Mouse (Mus musculus) bone marrow, adult 2 months (tissue): ENCODE results near the gene Sdsl. TPM values are rescaled to one million over a fixed set of nuclear protein-coding genes. Genes with fewer than 3 reads are reported as not detected.
"Not testable (repeated sequence)": the region's sequence is repeated elsewhere in the genome, so short reads cannot be mapped to it uniquely, and the experiment has no call there.

Experiments
- H3K27ac ChIP-seq: fragments of 200-500 bp; 2 replicates; pipeline ENCODE4 v1.5.1; 2012; ENCODE audit warnings: low read depth, mild to moderate bottlenecking, control low read depth, inconsistent platforms, low read length; ENCODE audit not compliant: control insufficient read depth, poor library complexity, insufficient read depth
- H3K4me1 ChIP-seq: fragments of 200-500 bp; 2 replicates; pipeline ENCODE4 v1.6.1; 2011; ENCODE audit warnings: low read length; ENCODE audit not compliant: control insufficient read depth, insufficient read depth
- H3K4me3 ChIP-seq: fragments of 200-500 bp; replicated peaks from 2 replicates; pipeline ENCODE3; 2011; ENCODE audit warnings: mild to moderate bottlenecking, low read depth, low read length, control low read depth; ENCODE audit not compliant: control insufficient read depth
- CTCF ChIP-seq: fragments of 200-500 bp; IDR thresholded peaks from 2 replicates; pipeline ENCODE4 v1.5.1; 2011; ENCODE audit warnings: low read length, control low read depth; ENCODE audit not compliant: control insufficient read depth, insufficient read depth
- POLR2A ChIP-seq: fragments of 200-500 bp; IDR thresholded peaks from 2 replicates; pipeline ENCODE4 v1.6.1; 2011; ENCODE audit warnings: low read depth, mild to moderate bottlenecking, control low read depth, low read length, borderline replicate concordance; ENCODE audit not compliant: control insufficient read depth
- WGBS: fragments of 180-500 bp; shearing (Covaris S2); methylation state at CpG from one replicate; pipeline ENCODE4 v1.1.7; 2018; 5-methylcytosine and 5-hydroxymethylcytosine counted together
- polyA plus RNA-seq: library from polyadenylated mRNA; stranded (reverse); fragments of >200 nt; gene quantifications from 2 replicates; pipeline ENCODE4 v1.2.4, GENCODE M21; 2011; ENCODE audit warnings: low replicate concordance; ENCODE audit not compliant: missing spikeins, insufficient read depth, insufficient read length

Gene Sdsl
- polyA plus RNA-seq, 1 experiment: 11.6 TPM

GRCm38 (mm10) chr5:120502147-120502621 lies 29.6 kb upstream of the Sdsl start:
- Histone ChIP-seq H3K27ac (no peak overlapping the region), H3K4me1 (peaks cover 3% of the 10 kb centered on the region), H3K4me3 (no peak overlapping the region)
- TF ChIP-seq POLR2A (no peak), CTCF (no peak)
- WGBS: 73% methylated on average over 9 of the region's 9 CpGs

- not testable (repeated sequence) for H3K4me3 ChIP-seq, H3K27ac ChIP-seq
- 80% methylated on average over 9 of the region's 9 CpGs for WGBS
Observed at GRCm38 (mm10) chr5:120500609-120501008, 28.0 kb upstream of the Sdsl start.

DNA sequence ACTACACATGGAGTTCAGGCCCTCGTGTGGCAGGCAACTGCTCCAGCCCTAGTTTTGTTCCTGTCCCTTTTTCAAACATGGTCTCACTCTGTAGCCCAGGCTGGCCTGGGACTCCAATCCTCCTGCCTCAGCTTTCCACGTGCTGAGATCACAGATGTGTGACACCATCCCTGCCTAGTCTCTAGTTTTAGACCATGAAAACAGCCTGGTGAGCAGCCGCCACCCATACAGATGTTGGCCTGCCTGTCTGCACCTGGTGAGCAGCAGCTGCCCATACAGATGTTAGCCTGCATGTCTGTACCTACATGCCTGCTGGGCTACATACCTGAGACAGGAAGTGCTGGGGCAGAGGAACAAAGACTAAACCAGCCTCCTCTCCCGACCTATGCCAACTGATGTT lies 26.6 kb upstream of the Sdsl start:
- TF ChIP-seq CTCF: no peak
- TF ChIP-seq POLR2A: no peak
- Histone ChIP-seq H3K27ac (no peak overlapping the region), H3K4me1 (no peaks in the 10 kb centered on the region; the same call in 1 of the 2 replicates), H3K4me3 (no peak overlapping the region)
- 77% methylated on average over 4 of the region's 4 CpGs for WGBS

More at GRCm38 (mm10) chr5:120500609-120501008, 28.0 kb upstream of the Sdsl start:
- not testable (repeated sequence) for H3K4me1 ChIP-seq

GRCm38 (mm10) chr5:120497071-120497470 lies 24.5 kb upstream of the Sdsl start:
- whole genome bisulfite sequencing: 84% methylated on average over 3 of the region's 3 CpGs
- no peaks in the 10 kb centered on the region for H3K4me1 ChIP-seq
- H3K27ac ChIP-seq: no peak overlapping the region
- H3K4me3 ChIP-seq: no peak overlapping the region
- TF ChIP-seq POLR2A (no peak), CTCF (no peak)

- H3K4me3 ChIP-seq: no peak overlapping the region
- H3K27ac ChIP-seq: peak overlapping the region; percentile 45
- 75% methylated on average over 13 of the region's 13 CpGs for WGBS
- no peaks in the 10 kb centered on the region for H3K4me1 ChIP-seq
- TF ChIP-seq POLR2A (no peak), CTCF (no peak)
Observed at GRCm38 (mm10) chr5:120495703-120496226, 23.2 kb upstream of the Sdsl start.

- 47% methylated on average over 10 of the region's 10 CpGs for WGBS
- peak overlapping the region; percentile 45 for H3K27ac ChIP-seq
- no peak for TF ChIP-seq CTCF
- TF ChIP-seq POLR2A: no peak; the same call in 1 of the 2 replicates
- no peaks in the 10 kb centered on the region for H3K4me1 ChIP-seq
- no peak overlapping the region for H3K4me3 ChIP-seq
Observed at GRCm38 (mm10) chr5:120495064-120495702, 22.6 kb upstream of the Sdsl start.

- 87% methylated on average over 9 of the region's 9 CpGs for WGBS
- no peak overlapping the region for H3K27ac ChIP-seq
- H3K4me1 ChIP-seq: no peaks in the 10 kb centered on the region
- TF ChIP-seq POLR2A (no peak), CTCF (no peak)
- H3K4me3 ChIP-seq: no peak overlapping the region
Observed at GRCm38 (mm10) chr5:120493873-120494395, 21.3 kb upstream of the Sdsl start.

DNA sequence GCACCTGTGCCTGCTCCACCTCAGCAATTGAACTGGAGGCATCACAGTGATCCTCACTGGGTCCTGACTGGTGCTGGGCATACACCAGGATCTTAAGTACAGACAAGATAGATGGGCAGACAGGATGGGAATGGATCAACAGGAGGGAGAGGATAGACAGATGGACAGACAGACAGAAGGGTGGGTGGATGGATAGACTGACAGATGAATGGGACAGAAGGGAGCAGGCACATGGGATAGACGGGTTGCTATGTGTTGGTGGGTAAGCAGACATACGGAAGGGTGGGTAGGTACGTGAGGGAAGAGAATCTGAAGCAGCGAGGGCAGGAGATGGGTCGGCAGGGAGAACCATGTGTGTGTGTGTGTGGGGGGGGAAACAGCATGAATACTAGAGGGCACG lies 20.8 kb upstream of the Sdsl start:
- no peak for TF ChIP-seq POLR2A
- TF ChIP-seq CTCF: no peak
- 86% methylated on average over 6 of the region's 6 CpGs for WGBS
- no peak overlapping the region for H3K4me3 ChIP-seq
- no peak overlapping the region for H3K27ac ChIP-seq
- no peaks in the 10 kb centered on the region for H3K4me1 ChIP-seq
